Mouse (Mus musculus) megakaryocyte, embryonic 14.5 days (primary cell): Measurements from ENCODE around the gene Ddah2. TPM values are rescaled to one million over a fixed set of nuclear protein-coding genes. Genes with fewer than 3 reads are reported as not detected.

Experiments used
- H3K27me3 ChIP-seq: replicated peaks from 2 replicates; pipeline ENCODE3; 2012; ENCODE audit warnings: inconsistent platforms
- H3K36me3 ChIP-seq: replicated peaks from 2 replicates; pipeline ENCODE3; 2012; ENCODE audit warnings: low read length, inconsistent platforms, mixed read lengths
- H3K4me1 ChIP-seq: 2 replicates; pipeline ENCODE4 v1.6.1; 2012; ENCODE audit warnings: inconsistent platforms
- H3K4me3 ChIP-seq: replicated peaks from 2 replicates; pipeline ENCODE3; 2012; ENCODE audit warnings: moderate library complexity, mild to moderate bottlenecking, inconsistent platforms
- H3K9me3 ChIP-seq: 2 replicates; pipeline ENCODE4 v1.6.1; 2012; ENCODE audit warnings: inconsistent platforms
- FLI1 ChIP-seq: IDR thresholded peaks from 2 replicates; pipeline ENCODE4 v1.6.1; 2012; ENCODE audit warnings: low read length, inconsistent platforms, mixed read lengths
- GATA1 ChIP-seq: IDR thresholded peaks from 3 replicates; pipeline ENCODE4 v1.6.1; 2012; ENCODE audit warnings: mixed read lengths, low read length, inconsistent platforms, borderline replicate concordance
- polyA plus RNA-seq: library from polyadenylated mRNA; stranded (reverse); fragments of >175 nt; gene quantifications from 2 replicates; pipeline ENCODE4 v1.2.3, GENCODE M21; 2012; ENCODE audit warnings: low replicate concordance; ENCODE audit not compliant: insufficient read depth

Gene Ddah2
- polyA plus RNA-seq, 1 experiment: 36.5 TPM

- Histone ChIP-seq H3K9me3 (no peaks in the 10 kb centered on the region), H3K27me3 (no peaks in the 10 kb centered on the region), H3K36me3 (peaks cover 37% of the 10 kb centered on the region), H3K4me3 (peak overlapping the region; percentile 97), H3K4me1 (peaks cover 71% of the 10 kb centered on the region)
- TF ChIP-seq GATA1 (no peak), FLI1 (no peak)
Observed at GRCm38 (mm10) chr17:35050126-35050750, 8.6 kb upstream of the Ddah2 start.

- no peaks in the 10 kb centered on the region for H3K9me3 ChIP-seq
- peak overlapping the region; percentile 97 for H3K4me3 ChIP-seq
- H3K36me3 ChIP-seq: peaks cover 49% of the 10 kb centered on the region
- no peak for TF ChIP-seq FLI1
- TF ChIP-seq GATA1: no peak
- H3K4me1 ChIP-seq: peaks cover 71% of the 10 kb centered on the region
- H3K27me3 ChIP-seq: no peaks in the 10 kb centered on the region
Observed at GRCm38 (mm10) chr17:35051156-35052086, 7.4 kb upstream of the Ddah2 start.

GRCm38 (mm10) chr17:35052271-35052798, 6.5 kb upstream of the Ddah2 start:
- H3K9me3 ChIP-seq: no peaks in the 10 kb centered on the region
- peak overlapping the region; percentile 97 for H3K4me3 ChIP-seq
- no peaks in the 10 kb centered on the region for H3K27me3 ChIP-seq
- peaks cover 68% of the 10 kb centered on the region for H3K4me1 ChIP-seq
- no peak for TF ChIP-seq GATA1
- TF ChIP-seq FLI1: no peak
- peaks cover 57% of the 10 kb centered on the region for H3K36me3 ChIP-seq

- Histone ChIP-seq H3K4me1 (peaks cover 86% of the 10 kb centered on the region), H3K27me3 (no peaks in the 10 kb centered on the region), H3K4me3 (peak overlapping the region; percentile 71), H3K36me3 (peaks cover 86% of the 10 kb centered on the region), H3K9me3 (no peaks in the 10 kb centered on the region)
- TF ChIP-seq FLI1 (no peak), GATA1 (no peak)
Observed at GRCm38 (mm10) chr17:35055691-35056495, 2.9 kb upstream of the Ddah2 start.

GRCm38 (mm10) chr17:35057090-35057489, 1.7 kb upstream of the Ddah2 start:
- Histone ChIP-seq H3K4me3 (no peak overlapping the region), H3K9me3 (no peaks in the 10 kb centered on the region), H3K36me3 (peaks cover 89% of the 10 kb centered on the region), H3K4me1 (peaks cover 92% of the 10 kb centered on the region), H3K27me3 (no peaks in the 10 kb centered on the region)
- TF ChIP-seq FLI1 (no peak), GATA1 (no peak)

GRCm38 (mm10) chr17:35058316-35058715, 519 bp upstream of the Ddah2 start:
- H3K9me3 ChIP-seq: no peaks in the 10 kb centered on the region
- H3K27me3 ChIP-seq: no peaks in the 10 kb centered on the region
- H3K4me3 ChIP-seq: no peak overlapping the region
- TF ChIP-seq GATA1 (no peak), FLI1 (no peak)
- H3K36me3 ChIP-seq: peaks cover 88% of the 10 kb centered on the region
- peaks cover 90% of the 10 kb centered on the region for H3K4me1 ChIP-seq

GRCm38 (mm10) chr17:35060071-35060470, 1.2 kb downstream of the Ddah2 start:
- Histone ChIP-seq H3K27me3 (no peaks in the 10 kb centered on the region), H3K36me3 (peaks cover 87% of the 10 kb centered on the region), H3K9me3 (no peaks in the 10 kb centered on the region), H3K4me1 (peaks cover 93% of the 10 kb centered on the region), H3K4me3 (peak overlapping the region; percentile 94)
- no peak for TF ChIP-seq GATA1
- no peak for TF ChIP-seq FLI1

- peaks cover 93% of the 10 kb centered on the region for H3K4me1 ChIP-seq
- H3K27me3 ChIP-seq: no peaks in the 10 kb centered on the region
- peak overlapping the region; percentile 94 for H3K4me3 ChIP-seq
- H3K36me3 ChIP-seq: peaks cover 80% of the 10 kb centered on the region
- H3K9me3 ChIP-seq: no peaks in the 10 kb centered on the region
- no peak for TF ChIP-seq FLI1
- TF ChIP-seq GATA1: no peak
Observed at GRCm38 (mm10) chr17:35060737-35061297, 2.0 kb downstream of the Ddah2 start.

- H3K4me3 ChIP-seq: peak overlapping the region; percentile 53
- TF ChIP-seq FLI1 (no peak), GATA1 (no peak)
- peaks cover 75% of the 10 kb centered on the region for H3K36me3 ChIP-seq
- peaks cover 2% of the 10 kb centered on the region for H3K27me3 ChIP-seq
- peaks cover 93% of the 10 kb centered on the region for H3K4me1 ChIP-seq
- H3K9me3 ChIP-seq: no peaks in the 10 kb centered on the region
Observed at GRCm38 (mm10) chr17:35061299-35061698, 2.5 kb downstream of the Ddah2 start.
